Mouse (Mus musculus) embryo, embryonic 9.5 days (tissue): Measurements from ENCODE around the gene Spint3.
"Not testable (repeated sequence)": the region's sequence is repeated elsewhere in the genome, so short reads cannot be mapped to it uniquely, and the experiment has no call there.

Experiments used
- DNase-seq: peaks from one replicate; pipeline ENCODE4 v3.0.0-alpha.2; 2017; ENCODE audit errors: extremely low spot score

The Spint3 gene

GRCm38 (mm10) chr2:164573359-164573758 is at the start of gene Spint3:
Gene Spint3, minus strand, starts transcription at chr2:164573459.
- not testable (repeated sequence) for DNase-seq

DNA sequence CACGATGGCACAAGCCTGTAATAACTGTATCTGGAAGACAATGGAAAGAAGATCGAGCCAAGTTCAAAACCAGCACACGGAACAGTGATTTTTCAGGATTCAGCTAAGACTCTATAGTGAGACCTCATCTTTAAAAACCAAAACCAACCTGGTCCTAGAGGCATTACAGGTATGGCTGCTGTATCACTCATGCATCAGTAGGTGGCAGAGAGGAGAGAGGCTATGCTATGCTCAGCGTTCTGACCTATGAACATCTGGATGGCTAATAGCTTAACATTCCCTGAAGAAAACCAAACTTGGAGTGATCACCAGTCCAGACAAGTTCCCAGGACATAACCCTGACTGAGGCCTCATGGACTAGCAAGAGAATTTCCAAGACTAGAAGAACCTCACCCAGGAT is 48.5 kb upstream of the Spint3 start:
- no peak for DNase-seq

DNA sequence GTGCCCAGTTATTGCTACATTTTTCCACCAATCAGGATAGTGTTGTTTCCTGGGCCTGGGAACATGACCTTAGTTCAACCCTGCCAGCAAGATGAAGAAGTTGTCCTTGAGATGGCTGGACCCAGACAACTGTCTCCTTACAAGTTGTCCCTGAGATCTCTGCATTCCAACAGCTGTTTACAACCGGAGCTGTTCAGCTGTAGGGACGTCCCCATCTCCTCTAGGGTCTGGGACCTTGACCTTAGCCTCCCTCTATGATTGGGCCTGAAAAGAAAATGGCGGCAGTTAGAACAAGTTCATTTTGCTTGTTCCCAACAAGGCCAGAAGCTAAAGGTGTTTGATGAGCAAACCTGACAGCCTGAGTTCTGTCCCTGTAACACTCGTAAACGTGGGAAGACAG is 45.8 kb upstream of the Spint3 start:
- DNase-seq, result no peak

GRCm38 (mm10) chr2:164615386-164615785 is 42.1 kb upstream of the Spint3 start:
- no peak for DNase-seq

- DNase-seq, result not testable (repeated sequence)
Observed at GRCm38 (mm10) chr2:164613471-164613870, 40.2 kb upstream of the Spint3 start, which contains the start of the genes Wfdc6b and Wfdc8. Gene Wfdc6b, plus strand, starts transcription at chr2:164613522. Gene Wfdc8, minus strand, starts transcription at chr2:164613626.

DNA sequence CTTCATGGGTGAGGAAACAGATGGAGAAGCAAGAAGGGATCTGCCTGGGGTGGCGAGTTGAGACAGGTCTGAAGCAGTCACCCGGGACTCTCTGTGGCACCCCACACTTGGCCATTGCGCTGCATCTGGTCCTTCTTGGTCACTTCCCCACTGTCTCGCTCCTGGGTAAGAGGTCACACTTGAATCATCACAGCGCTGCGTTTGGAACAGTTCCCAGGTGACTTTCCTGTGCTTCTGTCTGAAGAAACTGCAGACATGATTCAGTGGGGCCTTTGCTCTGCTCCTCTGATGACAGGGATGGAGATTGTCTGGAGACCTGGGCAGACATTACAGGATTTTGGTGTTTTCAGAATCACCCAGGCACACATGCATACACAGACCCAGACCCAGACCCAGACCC is 35.5 kb upstream of the Spint3 start:
- DNase-seq, result no peak

GRCm38 (mm10) chr2:164604411-164604810 is 31.2 kb upstream of the Spint3 start:
- no peak for DNase-seq

DNA sequence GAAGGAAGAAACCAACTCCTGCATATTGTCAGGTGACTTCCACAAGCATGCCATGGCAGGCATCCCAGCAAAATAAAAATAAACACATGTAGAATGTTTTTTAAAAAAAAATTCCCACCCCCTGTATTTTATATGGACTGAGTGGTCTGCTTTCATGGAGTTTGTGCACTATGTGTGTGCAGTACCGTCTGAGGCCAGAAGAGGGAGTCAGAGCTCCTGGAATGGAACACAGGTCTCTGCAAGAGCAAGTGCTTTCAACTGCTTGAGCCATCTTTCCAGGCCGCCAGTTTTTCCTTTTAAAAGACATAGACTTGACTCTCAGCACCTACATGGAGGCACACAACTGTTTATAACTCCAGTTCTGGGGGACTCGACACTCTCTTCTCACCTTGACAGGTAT is 30.2 kb upstream of the Spint3 start:
- DNase-seq, result no peak

- DNase-seq, result no peak
Observed at GRCm38 (mm10) chr2:164600179-164600578, 26.9 kb upstream of the Spint3 start.

DNA sequence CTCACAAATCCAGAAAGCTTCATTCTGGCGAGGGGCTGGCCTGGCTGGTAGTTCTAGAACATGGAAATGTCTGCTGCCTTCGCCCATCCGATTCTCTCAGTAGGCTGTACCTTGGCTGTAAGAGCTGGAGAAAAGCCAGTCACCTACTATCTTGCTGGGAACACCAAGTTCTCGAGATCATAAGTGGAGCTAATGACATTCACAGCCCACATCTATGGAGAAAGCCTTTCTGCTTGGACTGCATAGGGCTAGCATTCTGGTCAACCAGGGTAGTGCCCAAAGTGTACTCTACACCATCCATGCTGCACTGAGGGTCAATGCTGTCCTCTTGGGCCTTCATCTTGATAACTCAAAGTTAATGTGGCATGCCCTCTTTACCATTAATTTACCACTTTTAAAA is 20.2 kb upstream of the Spint3 start, which contains the start of gene Eppin:
Gene Eppin, minus strand, starts transcription at position 101 of the 400 bp plus-strand sequence.
- no peak for DNase-seq

GRCm38 (mm10) chr2:164592014-164592413 is 18.8 kb upstream of the Spint3 start:
- peak; percentile 63 for DNase-seq

DNA sequence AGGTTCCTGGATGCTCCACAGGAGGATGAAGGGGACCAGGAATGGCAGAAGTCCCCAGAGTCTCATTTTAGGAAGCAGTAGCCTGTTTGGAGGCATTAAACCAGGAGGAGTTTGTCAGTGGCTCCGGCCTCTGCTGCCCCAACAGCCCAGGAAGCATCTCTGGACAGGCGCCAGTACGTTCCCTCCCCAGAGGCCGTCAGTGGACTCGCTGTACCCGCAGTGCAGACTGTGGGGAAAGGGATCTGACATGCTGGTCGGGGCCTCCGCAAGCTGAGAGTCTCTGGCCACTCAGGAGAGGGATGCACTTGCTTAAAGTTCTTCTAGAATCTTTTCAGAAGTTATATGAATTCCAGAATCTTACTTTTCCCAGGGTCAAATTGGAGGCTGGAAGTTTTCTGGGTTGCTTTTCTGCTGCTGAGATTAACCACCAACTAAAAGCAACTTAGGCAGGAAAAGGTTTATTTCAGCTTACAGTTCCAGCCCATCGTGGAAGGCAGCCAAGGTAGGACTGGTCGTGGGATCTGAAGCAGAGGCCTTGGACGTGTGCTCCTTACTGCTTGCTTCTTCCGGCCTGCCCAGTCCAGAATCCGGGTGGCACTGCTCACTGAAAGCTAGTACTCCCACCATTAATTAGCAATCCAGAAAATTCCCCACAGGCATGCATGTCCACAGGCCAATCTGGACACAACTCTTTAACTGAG is 11.9 kb upstream of the Spint3 start, which contains the start of gene Wfdc6a:
Gene Wfdc6a, minus strand, starts transcription at position 423 of the 701 bp plus-strand sequence.
- DNase-seq, result not testable (repeated sequence)

- no peak for DNase-seq
Observed at GRCm38 (mm10) chr2:164567460-164567859, 5.8 kb downstream of the Spint3 start.

- no peak for DNase-seq
Observed at GRCm38 (mm10) chr2:164566997-164567396, 6.3 kb downstream of the Spint3 start.

- DNase-seq, result no peak
Observed at GRCm38 (mm10) chr2:164564346-164564745, 8.9 kb downstream of the Spint3 start.

DNA sequence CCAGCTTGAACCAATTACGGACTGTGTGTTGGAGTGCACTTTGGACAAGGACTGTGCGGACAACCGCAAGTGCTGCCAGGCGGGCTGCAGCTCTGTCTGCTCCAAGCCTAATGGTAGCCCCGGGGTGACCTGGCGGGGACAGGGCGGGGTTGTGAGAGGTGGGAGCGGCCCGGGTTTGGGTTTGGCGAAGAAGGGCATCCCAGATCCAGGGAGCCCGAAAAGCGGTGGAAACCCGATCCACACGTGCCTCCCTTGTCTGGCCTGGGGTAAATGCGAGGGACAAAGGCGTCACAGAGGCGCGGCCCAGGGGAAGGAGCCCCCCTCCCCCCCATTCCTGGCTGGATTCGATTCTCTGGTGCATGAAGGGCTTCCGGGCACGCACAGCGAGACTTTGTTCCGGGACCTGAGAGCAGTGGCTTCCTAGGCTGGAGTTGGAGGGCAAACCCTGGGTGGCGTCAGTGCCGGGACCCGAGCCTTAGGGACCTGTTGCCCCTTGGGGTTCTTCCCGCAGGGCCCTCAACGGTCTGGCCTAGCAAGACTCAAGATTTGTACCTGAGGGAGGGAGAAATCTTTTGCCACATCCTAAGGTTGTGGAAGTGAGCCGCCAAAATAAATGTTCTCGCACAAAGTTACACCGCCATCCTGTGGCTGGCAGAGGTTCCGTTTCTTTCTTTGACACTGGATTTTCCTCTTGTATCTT is 9.8 kb downstream of the Spint3 start:
- peak; percentile 81 for DNase-seq

DNA sequence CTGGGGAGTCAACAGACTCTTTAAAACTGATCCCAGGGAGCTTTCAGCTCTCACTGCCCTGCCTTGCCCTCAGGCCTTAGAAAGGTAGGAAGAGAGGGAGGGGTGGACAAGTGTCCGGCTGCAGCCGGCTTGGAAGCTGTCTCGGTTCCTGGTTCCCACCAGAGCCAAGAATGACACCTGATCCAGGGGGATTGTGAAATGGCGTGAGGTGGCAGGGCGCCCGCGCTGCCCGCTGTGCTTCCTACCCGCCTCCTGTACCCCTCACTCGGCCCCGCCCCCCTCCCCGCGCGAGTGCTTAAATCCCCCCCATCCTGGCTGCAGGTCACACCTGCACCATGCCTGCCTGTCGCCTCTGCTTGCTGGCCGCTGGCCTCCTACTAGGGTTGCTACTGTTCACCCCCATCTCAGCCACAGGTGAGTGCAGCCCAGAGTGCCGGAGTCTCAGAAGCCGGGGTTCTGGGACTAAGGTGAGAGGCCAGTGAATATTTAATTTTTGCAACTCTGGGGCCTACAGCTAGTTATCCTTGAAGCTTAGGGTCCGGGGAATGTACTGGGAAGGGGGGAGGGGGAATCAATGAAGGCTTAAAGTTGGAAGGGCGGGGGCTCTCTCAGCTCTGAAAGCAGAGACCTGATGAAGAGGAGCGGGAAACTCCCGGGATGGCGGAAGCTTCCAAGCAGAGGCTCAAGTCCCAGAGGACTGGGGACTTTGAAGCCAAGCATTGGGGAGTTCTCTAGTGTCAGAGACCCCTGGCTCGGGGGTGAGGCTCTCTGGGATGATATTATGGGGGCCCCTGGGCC is 10.7 kb downstream of the Spint3 start, which contains the start of gene Wfdc2:
Gene Wfdc2, plus strand, starts transcription at position 23 of the 798 bp plus-strand sequence.
- peak; percentile 55 for DNase-seq

- DNase-seq, result no peak
Observed at GRCm38 (mm10) chr2:164560106-164560505, 13.2 kb downstream of the Spint3 start.

DNA sequence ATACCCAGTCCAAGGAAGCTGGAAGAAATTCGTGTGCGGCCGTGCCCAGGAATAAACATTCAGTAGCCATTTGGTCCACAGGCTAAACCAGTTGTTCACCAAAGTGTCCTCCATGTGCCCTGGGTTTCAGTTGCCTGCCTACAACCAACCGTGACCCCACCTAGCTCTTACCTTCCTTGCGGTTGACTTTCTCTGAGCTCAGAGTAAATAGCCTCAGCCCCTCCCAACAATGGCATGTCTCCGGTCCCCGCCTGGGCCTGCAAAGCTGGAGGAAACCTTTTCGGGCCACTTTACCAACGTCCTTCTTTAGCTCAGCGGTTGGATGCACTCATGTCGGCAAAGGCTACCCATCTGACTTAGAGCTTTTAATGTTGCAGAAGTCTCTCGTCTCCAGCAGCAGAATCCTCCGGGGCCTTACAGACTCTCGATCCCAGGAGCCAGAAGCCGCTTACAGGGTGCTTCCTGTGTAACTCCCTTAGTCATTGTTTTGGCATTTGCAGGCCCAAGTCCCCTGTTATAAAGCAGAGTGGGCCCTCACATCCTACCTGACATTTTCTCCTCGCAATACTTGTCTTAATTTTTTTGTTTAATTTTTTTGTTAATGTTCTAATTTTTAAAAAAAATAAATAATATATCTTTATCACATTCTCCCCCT is 14.1 kb downstream of the Spint3 start:
- DNase-seq, result no peak

DNA sequence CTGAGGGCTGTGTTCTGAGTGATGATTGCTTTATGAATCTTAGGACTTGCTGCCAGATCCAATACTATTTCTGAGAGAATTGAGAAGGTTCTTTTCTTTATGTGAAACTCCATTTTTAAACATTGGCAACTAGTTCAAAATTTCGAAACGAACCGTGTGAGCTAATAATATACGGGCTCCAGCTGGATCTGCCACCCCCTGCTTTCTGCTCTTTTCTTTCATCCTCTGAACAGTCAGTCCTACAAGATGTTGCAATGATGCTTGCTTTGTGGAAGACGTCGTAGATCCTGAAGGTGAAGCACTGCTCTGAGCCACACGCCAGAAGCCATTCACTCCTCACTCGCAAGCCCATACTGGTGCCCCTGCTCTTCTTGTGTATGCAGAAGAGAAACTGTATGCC is 14.8 kb downstream of the Spint3 start:
- DNase-seq, result no peak

DNA sequence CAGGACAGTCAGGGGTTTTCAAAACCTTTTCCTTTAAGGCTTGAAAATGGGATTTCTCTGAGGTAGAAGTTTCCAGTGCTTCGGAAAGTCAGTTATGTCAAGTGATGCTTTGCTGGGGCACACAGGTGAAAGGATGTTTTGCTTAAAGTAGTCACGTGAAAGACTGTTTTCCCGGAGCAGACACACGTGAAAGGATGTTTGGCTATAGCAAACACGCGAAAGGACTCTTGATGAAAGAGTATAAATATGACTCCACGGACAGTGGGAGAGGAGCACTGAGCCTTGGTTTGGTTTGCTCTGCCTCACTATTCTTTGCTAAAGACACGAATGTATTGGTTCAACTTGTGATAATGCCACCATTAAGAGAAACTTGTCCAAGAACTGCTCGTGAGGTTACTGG is 21.8 kb downstream of the Spint3 start:
- DNase-seq, result no peak

GRCm38 (mm10) chr2:164550895-164551269 is 22.4 kb downstream of the Spint3 start:
- DNase-seq, result no peak
